13 mouse cellular contexts compared by ENCODE assay signal in the genomic region with DNA sequence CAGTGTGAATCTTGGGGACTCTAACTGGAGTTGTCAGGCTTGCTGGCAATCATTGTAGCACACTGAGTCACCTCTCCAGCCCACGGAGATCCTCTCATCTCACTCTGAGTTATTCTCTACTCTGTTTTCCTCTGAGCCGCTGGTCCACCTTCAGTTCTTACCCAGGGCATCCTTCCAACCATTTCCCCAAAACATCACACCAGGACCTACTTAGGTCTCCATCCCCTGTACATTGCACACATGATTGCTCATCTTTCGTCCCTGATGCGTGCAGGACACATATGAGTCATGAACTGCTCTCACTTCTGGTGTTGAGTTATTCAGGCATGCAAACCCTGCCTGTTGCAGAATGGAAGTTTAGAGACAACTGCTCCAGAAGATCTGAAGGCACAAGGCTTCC.
A peak's percentile ranks its signal among the peaks of the same experiment; 100 is the strongest.
DNase-seq lines count a peak whose midpoint lies in the region; ATAC-seq and TF ChIP-seq lines count a peak whose summit lies in the region.
"Had no signal": no experiment of that assay in that cellular context is flagged by ENCODE, and none has a peak within 500 bp of the region (broad histone marks: within the 10 kb centered on the region; RNA-seq: fewer than 3 reads in every experiment).

No protein-coding gene starts in this region.

- H3K9me3 ChIP-seq in kidney, postnatal 0 days (replicated peaks; ENCODE audit: low read length), result no peaks in the 10 kb centered on the region
- H3K9me3 ChIP-seq in embryonic facial prominence, embryonic 10.5 days, result no peaks in the 10 kb centered on the region
- no peaks in the 10 kb centered on the region for H3K9me3 ChIP-seq in intestine, postnatal 0 days (ENCODE audit: control insufficient read depth)
- no peaks in the 10 kb centered on the region for H3K9me3 ChIP-seq in stomach, postnatal 0 days (ENCODE audit: control insufficient read depth, low read length)
- H3K9me3 ChIP-seq: heart, embryonic 12.5 days; hindbrain, embryonic 12.5 days; liver, embryonic 15.5 days had no signal

- no peak for DNase-seq in kidney, postnatal 0 days (ENCODE audit: low spot score)
- DNase-seq in kidney, postnatal 14 days, result no peak
- no peak for DNase-seq in embryonic facial prominence, embryonic 10.5 days (ENCODE audit: low spot score)
- DNase-seq in stomach, postnatal 0 days (ENCODE audit: low spot score), result no peak
- DNase-seq in retina, embryonic 14.5 days (ENCODE audit: low spot score), result no peak
- DNase-seq: cerebellum, postnatal 25 days; thymus, postnatal 36 days had no signal

- no peaks in the 10 kb centered on the region for H3K27me3 ChIP-seq in kidney, postnatal 0 days (ENCODE audit: insufficient read depth, low read length)
- no peaks in the 10 kb centered on the region for H3K27me3 ChIP-seq in embryonic facial prominence, embryonic 10.5 days (replicated peaks; ENCODE audit: low read depth, poor library complexity, severe bottlenecking)
- H3K27me3 ChIP-seq in intestine, postnatal 0 days (replicated peaks; ENCODE audit: control insufficient read depth, insufficient read depth, low read length), result no peaks in the 10 kb centered on the region
- no peaks in the 10 kb centered on the region for H3K27me3 ChIP-seq in stomach, postnatal 0 days (ENCODE audit: control insufficient read depth, insufficient read depth, low read length)
- H3K27me3 ChIP-seq: heart, embryonic 12.5 days; hindbrain, embryonic 12.5 days; liver, embryonic 15.5 days had no signal

- H3K36me3 ChIP-seq in kidney, postnatal 0 days (ENCODE audit: insufficient read depth, low read length), result no peaks in the 10 kb centered on the region
- H3K36me3 ChIP-seq in embryonic facial prominence, embryonic 10.5 days (replicated peaks), result no peaks in the 10 kb centered on the region
- H3K36me3 ChIP-seq in intestine, postnatal 0 days (ENCODE audit: control insufficient read depth, insufficient read depth), result no peaks in the 10 kb centered on the region
- H3K36me3 ChIP-seq in stomach, postnatal 0 days (ENCODE audit: control insufficient read depth, insufficient read depth, low read length), result no peaks in the 10 kb centered on the region
- H3K36me3 ChIP-seq: heart, embryonic 12.5 days; hindbrain, embryonic 12.5 days; liver, embryonic 15.5 days had no signal

- TF ChIP-seq CTCF in kidney, postnatal 0 days (IDR thresholded peaks at IDR 0.05; ENCODE audit: low read depth), result no peak
- no peak for TF ChIP-seq CTCF in intestine, postnatal 0 days (IDR thresholded peaks at IDR 0.05; ENCODE audit: low read depth)
- no peak for TF ChIP-seq CTCF in stomach, postnatal 0 days (IDR thresholded peaks at IDR 0.05; ENCODE audit: low read depth)

- WGBS in kidney, postnatal 0 days, result 40% methylated on average over 4 of the region's 4 CpGs
- 85% methylated on average over 4 of the region's 4 CpGs for WGBS in embryonic facial prominence, embryonic 10.5 days
- WGBS in intestine, postnatal 0 days, result 63% methylated on average over 4 of the region's 4 CpGs
- 71% methylated on average over 4 of the region's 4 CpGs for WGBS in stomach, postnatal 0 days

- H3K27ac ChIP-seq in kidney, postnatal 0 days, result peak overlapping the region; percentile 14; the same call in 1 of the 2 replicates
- peak overlapping the region; percentile 88 for H3K27ac ChIP-seq in embryonic facial prominence, embryonic 10.5 days (replicated peaks)
- H3K27ac ChIP-seq in intestine, postnatal 0 days (ENCODE audit: low read depth, low read length), result 0 out of 2 replicates have a peak overlapping the region, but pooled peaks have one; percentile 15
- 0 out of 2 replicates have a peak overlapping the region, but pooled peaks have one; percentile 0 for H3K27ac ChIP-seq in stomach, postnatal 0 days (replicated peaks)
- H3K27ac ChIP-seq: liver, embryonic 15.5 days had no signal

- TF ChIP-seq EP300 in stomach, postnatal 0 days (optimal IDR thresholded peaks at IDR 0.05), result no peak

- ATAC-seq in kidney, postnatal 0 days (replicated peaks; ENCODE audit: low FRiP score, low read depth), result no peak
- no peak for ATAC-seq in intestine, postnatal 0 days
- ATAC-seq in stomach, postnatal 0 days (ENCODE audit: low FRiP score, low TSS enrichment), result no peak
- no peak for ATAC-seq in CD4-positive, CD25-positive, alpha-beta regulatory T cell, adult 4 months

- peaks cover 36% of the 10 kb centered on the region for H3K4me1 ChIP-seq in kidney, postnatal 0 days (replicated peaks; ENCODE audit: insufficient read depth, low read length)
- H3K4me1 ChIP-seq in embryonic facial prominence, embryonic 10.5 days, result peaks cover 93% of the 10 kb centered on the region
- 0 out of 2 replicates have a peak, but pooled peaks cover 4% of the 10 kb centered on the region for H3K4me1 ChIP-seq in intestine, postnatal 0 days (replicated peaks; ENCODE audit: control insufficient read depth, insufficient read depth, low read length)
- H3K4me1 ChIP-seq in stomach, postnatal 0 days (replicated peaks; ENCODE audit: control insufficient read depth, insufficient read depth), result peaks cover 4% of the 10 kb centered on the region
- H3K4me1 ChIP-seq: liver, embryonic 15.5 days had no signal

- no peak overlapping the region for H3K4me3 ChIP-seq in kidney, postnatal 0 days (replicated peaks; ENCODE audit: low read depth, low read length)
- H3K4me3 ChIP-seq in embryonic facial prominence, embryonic 10.5 days, result no peak overlapping the region
- no peak overlapping the region for H3K4me3 ChIP-seq in intestine, postnatal 0 days (ENCODE audit: low read depth, low read length)
- no peak overlapping the region for H3K4me3 ChIP-seq in stomach, postnatal 0 days (ENCODE audit: low read depth, low read length)
- H3K4me3 ChIP-seq: heart, embryonic 12.5 days; hindbrain, embryonic 12.5 days; liver, embryonic 15.5 days; myocyte had no signal

- no peak overlapping the region for H3K4me2 ChIP-seq in kidney, postnatal 0 days (ENCODE audit: low read length)
- no peak overlapping the region for H3K4me2 ChIP-seq in intestine, postnatal 0 days (replicated peaks; ENCODE audit: low read depth)
- H3K4me2 ChIP-seq in stomach, postnatal 0 days (replicated peaks; ENCODE audit: low read depth), result no peak overlapping the region
- H3K4me2 ChIP-seq: heart, embryonic 12.5 days; hindbrain, embryonic 12.5 days; liver, embryonic 15.5 days had no signal

- no peak overlapping the region for H3K9ac ChIP-seq in kidney, postnatal 0 days (ENCODE audit: low read depth, low read length)
- H3K9ac ChIP-seq in intestine, postnatal 0 days (ENCODE audit: low read depth, low read length), result no peak overlapping the region
- H3K9ac ChIP-seq in stomach, postnatal 0 days (ENCODE audit: low read length), result no peak overlapping the region
- H3K9ac ChIP-seq: heart, embryonic 12.5 days; hindbrain, embryonic 12.5 days; liver, embryonic 15.5 days had no signal

Comparison
In these comparisons a context has a peak if more than half of its experiments do, and no peak if none do; other contexts are left out.
1. H3K27ac ChIP-seq: peak in every context shown above with its lines; median percentile 88 in embryonic facial prominence, embryonic 10.5 days; 15 in intestine, postnatal 0 days; 14 in kidney, postnatal 0 days; 0 in stomach, postnatal 0 days.